Mouse (Mus musculus) induced T-regulatory cell, adult 2 months (primary cell): ENCODE measurements around the gene Hmcn1.
A peak's percentile ranks its signal among the peaks of the same experiment; 100 is the strongest.

ENCODE experiments used
- DNase-seq: peaks from one replicate; pipeline ENCODE4 v3.0.0-alpha.2; 2012; ENCODE audit warnings: low read depth

The Hmcn1 gene

GRCm38 (mm10) chr1:150992711-150993161, 499 bp downstream of the Hmcn1 start:
- no peak for DNase-seq

- DNase-seq, result peak; percentile 6
Measured at GRCm38 (mm10) chr1:150991745-150992554, 1.3 kb downstream of the Hmcn1 start.

GRCm38 (mm10) chr1:150984888-150985287, 8.3 kb downstream of the Hmcn1 start:
- DNase-seq, result no peak

GRCm38 (mm10) chr1:150984092-150984503, 9.1 kb downstream of the Hmcn1 start:
- DNase-seq, result no peak

DNA sequence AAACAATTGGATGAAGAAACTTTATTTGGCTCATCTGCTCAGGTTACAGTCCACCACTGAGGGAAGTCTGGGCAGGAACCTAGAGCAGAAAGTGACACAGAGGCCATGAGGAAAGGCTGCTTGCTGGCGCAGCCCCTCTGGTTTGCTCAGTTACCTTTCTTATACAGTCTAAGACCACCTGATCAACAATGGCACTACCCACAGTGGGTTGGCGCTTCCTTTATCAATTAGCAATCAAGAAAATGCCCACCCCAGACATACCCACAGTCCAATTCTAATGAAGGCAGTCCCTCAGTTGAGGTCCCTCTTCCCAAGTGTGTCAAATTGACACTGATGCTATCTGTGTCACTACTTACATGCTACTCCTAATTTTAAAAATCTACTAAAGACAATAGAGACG, 14.6 kb downstream of the Hmcn1 start:
- DNase-seq, result no peak

GRCm38 (mm10) chr1:150976263-150976662, 17.0 kb downstream of the Hmcn1 start:
- no peak for DNase-seq

DNA sequence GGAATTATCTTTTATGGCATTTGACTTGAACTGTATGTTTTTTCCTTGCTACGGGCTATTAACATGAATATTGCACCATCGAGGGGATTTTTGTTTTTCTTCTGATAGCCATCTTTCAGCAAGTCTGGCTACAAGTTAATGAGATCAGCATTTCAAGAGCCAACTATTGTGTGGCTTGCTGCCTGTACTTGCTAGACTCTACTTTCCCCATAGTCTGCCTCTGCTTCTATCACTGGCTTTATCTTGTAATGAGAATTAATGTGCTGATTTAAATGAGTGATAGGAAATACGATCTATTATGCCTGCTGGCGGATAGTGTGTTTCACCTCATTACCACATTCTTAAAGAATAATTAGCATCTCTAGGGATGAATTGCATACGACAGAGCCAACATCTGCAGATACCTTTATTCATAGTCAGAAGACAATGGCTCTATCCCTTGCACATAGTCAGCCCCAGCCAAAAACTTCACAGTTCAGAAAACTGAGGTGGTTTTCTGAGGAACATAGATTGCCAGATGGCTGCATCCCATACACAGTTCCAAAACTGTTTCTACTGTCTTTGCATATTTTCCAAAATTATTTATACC, 33.7 kb downstream of the Hmcn1 start:
- no peak for DNase-seq

DNA sequence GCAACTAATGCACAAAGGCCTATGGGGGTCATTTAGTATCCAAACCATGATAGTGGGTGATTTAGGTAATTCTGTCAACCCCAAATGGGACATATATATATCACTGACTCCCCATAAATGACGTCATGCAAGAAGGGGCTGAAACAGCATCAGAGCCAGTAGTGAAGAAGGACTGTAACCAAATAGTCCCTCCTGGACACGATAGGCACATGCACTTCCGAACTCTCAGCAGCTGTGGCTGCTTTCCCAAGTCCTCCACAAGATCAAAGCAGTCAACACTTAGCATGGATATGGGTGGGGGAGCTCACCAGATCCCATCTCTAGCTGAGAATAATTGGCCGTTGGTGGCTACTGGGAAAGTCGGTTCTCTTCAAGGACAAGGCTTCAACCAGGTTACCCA, 42.2 kb downstream of the Hmcn1 start:
- no peak for DNase-seq

GRCm38 (mm10) chr1:150950046-150950445, 43.2 kb downstream of the Hmcn1 start:
- no peak for DNase-seq

DNA sequence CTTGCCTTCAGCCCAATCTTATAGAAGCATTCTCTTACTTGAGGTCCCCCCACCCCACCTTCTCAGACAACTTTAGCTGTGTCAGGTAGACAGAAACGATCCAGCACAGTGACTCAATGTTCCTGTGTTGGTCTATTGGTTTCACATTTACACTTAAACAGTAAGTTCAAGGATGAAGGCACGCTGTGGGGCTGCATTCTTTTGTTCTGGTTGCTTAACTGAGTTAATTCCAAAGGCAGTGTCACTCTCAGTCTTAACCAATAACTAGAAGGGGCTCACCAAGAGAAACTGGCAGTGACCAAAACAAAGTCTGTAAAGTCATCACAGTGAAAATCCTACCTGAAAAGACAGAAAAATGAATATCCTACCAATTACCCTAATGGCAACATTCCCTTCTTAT, 44.3 kb downstream of the Hmcn1 start:
- no peak for DNase-seq

DNA sequence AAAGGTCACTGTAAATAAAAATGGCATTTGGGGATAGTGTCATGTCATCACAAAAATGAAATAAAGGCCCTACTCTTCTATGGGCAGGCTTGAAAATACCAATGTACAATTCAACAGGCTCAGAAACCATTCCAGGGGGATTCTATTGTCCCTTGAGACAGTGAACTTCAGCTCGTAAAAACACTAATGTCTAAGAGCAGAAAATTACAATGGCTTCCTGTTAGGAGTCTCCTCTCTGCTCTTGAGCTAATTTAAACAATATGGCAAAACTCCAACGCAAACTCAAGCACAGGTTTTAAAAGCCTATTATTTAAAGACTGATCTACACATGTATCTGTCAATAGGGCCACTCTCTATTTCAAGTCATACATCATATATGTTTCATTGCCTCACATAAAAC, 49.6 kb downstream of the Hmcn1 start:
- no peak for DNase-seq

- no peak for DNase-seq
Measured at GRCm38 (mm10) chr1:150942143-150942542, 51.1 kb downstream of the Hmcn1 start.

DNA sequence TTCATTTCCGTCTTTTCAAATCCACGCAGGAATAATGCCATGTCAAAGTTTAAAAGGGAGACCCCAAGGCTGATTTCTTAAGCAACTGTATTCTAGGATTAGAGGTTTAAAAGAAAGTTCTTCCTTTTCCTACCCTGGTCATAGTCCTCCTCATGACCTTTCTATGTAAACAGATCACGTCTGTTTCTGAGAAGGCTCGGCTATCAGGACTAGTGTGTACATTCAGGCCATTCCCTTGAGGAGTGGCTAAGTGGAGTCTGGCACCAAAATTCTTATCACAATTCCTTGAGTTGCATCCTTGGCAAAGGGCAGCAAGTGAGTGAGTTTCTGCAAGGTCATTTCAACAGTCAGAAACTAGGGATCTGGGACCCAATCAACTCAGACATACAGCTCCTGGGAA, 56.4 kb downstream of the Hmcn1 start:
- DNase-seq, result no peak

GRCm38 (mm10) chr1:150933616-150934015, 59.6 kb downstream of the Hmcn1 start:
- no peak for DNase-seq

GRCm38 (mm10) chr1:150920860-150921259, 72.4 kb downstream of the Hmcn1 start:
- no peak for DNase-seq

DNA sequence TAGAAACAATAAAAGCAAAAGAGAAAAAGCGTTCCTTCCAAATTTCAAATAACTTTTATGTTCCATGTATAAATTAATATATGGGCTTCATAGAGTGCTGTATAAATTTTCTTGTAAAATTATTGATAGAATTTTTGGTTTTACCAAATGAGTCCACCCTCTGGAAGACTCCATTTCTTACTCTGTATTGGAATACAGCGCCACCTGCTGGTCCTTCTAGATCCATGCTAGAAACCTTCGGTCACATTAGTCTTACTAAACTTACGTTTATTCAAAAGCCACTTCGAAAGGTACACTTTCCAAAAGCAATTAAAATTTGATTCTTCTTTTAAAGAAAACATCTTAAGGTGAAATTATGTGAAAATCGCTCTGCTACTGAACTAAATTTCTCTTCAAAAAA, 73.0 kb downstream of the Hmcn1 start:
- DNase-seq, result peak; percentile 61

DNA sequence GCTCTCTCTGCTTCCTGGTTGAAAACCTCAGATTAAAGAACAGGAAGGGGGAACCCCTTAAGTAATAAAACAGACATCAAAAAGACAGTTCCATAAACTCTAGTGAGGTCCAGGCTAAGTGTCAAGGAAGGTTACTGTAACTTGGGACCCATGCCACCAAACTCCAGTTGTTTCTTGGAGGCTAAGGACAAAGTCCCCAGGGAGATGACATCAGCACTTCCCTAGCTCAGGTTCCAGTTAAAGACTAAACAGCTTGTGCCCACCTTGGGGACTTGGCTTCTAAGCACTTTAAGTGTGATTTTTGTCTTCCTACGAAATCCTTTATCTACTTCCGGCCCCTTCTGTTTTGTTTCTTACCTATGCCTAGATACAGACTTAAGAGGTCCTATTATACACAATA, 78.3 kb downstream of the Hmcn1 start:
- DNase-seq, result no peak

DNA sequence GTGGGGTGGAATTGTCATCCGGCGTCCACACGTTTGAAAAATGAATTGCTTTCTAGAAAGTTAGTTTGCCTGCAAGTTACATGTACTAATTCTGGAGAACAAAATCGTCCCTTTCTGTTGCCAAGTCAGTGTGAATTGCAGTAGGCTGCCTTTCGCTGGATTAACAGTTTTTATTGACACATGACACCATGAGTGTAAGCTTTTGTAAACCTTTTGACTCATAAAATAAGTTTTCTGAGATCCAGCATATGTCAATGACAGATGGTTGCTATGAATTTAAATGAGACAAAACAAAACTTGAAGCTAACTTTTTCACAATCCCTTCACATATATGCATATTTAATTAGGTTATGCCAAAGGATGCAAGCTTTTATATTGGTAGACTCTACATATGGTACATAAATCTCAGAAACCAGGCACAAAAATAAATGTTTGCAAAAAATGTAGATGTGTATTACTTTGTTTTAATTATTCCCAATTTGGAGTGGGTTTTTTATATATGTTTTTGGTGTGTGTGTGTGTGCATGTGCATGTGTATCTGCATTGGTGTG, 79.6 kb downstream of the Hmcn1 start:
- no peak for DNase-seq

GRCm38 (mm10) chr1:150909642-150910041, 83.6 kb downstream of the Hmcn1 start:
- no peak for DNase-seq

- DNase-seq, result no peak
Measured at GRCm38 (mm10) chr1:150893677-150894188, 99.5 kb downstream of the Hmcn1 start.

DNA sequence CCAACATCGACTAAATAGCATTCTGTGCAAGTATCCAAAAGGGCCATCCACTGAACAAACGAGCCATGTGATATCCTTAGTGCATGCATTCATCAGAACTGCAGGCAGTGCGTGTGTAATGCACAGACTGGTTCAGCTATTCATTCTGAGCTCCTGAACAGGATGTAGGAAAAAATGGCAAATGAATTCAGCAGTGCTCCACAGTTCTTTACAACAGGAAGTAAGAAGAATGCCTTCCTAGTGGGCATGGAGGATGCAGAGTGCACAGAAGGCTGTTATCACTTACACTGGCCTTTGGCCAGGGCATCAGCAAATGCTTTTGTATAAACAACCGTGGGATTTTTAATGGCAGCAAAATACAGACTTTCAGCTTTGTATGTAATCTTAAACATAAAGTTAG, 103.2 kb downstream of the Hmcn1 start:
- no peak for DNase-seq

DNA sequence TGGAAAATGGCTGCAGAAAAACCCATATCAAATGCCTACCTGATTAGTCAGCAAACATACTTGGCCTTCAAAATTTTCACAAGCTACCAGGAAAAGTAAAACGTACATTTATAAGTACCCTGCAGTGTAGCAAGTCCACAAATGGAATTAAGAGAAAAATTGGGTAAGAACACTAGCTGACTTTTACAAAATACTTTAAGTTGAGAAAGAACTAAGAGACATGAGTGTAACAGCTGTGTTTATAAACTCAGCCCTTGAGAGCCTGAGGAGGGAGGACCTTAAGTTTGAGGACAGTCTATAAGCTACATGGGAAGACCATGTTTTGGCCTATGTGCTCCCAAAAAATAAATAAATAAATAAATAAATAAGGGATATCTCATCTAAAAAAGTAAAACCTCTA, 107.0 kb downstream of the Hmcn1 start:
- no peak for DNase-seq

- no peak for DNase-seq
Measured at GRCm38 (mm10) chr1:150878421-150878820, 114.8 kb downstream of the Hmcn1 start.
